Mouse (Mus musculus) testis, adult 2 months (tissue): Measurements from ENCODE around the gene Dhrs3.

Source experiments
- CTCF ChIP-seq: fragments of 200-500 bp; IDR thresholded peaks from 2 replicates; pipeline ENCODE4 v1.5.1; 2012; ENCODE audit warnings: low read depth, mild to moderate bottlenecking, inconsistent platforms, low read length, moderate library complexity; ENCODE audit not compliant: control insufficient read depth, insufficient read depth, insufficient replicate concordance
- POLR2A ChIP-seq: fragments of 200-500 bp; IDR thresholded peaks from 2 replicates; pipeline ENCODE4 v1.6.1; 2012; ENCODE audit warnings: low read depth, mild to moderate bottlenecking, inconsistent platforms, low read length, moderate library complexity; ENCODE audit not compliant: control insufficient read depth

GRCm38 (mm10) chr4:144956293-144956692 lies 63.7 kb downstream of the Dhrs3 start:
- TF ChIP-seq POLR2A (no peak), CTCF (no peak)
